Mouse (Mus musculus) G1E (cell line): Measurements from ENCODE around the gene Pcsk4.

Source experiments
- CTCF ChIP-seq: IDR thresholded peaks from 2 replicates; pipeline ENCODE4 v1.5.1; 2012; ENCODE audit warnings: low read depth, low read length, inconsistent platforms, mixed read lengths
- GATA1 ChIP-seq: IDR thresholded peaks from 2 replicates; pipeline ENCODE4 v1.6.1; 2012; ENCODE audit warnings: borderline replicate concordance, low read length, inconsistent platforms, mixed read lengths
- GATA2 ChIP-seq: IDR thresholded peaks from 2 replicates; pipeline ENCODE4 v1.6.1; 2012; ENCODE audit warnings: low read depth, low read length, inconsistent platforms, borderline replicate concordance
- POLR2AphosphoS5 ChIP-seq: IDR thresholded peaks from 2 replicates; pipeline ENCODE4 v1.6.1; 2012; ENCODE audit warnings: low read depth, low read length, inconsistent platforms; ENCODE audit not compliant: insufficient replicate concordance
- TAL1 ChIP-seq: conservative IDR thresholded peaks from 2 replicates; pipeline ENCODE4 v1.6.1; 2012; ENCODE audit warnings: low read depth, low read length, inconsistent platforms, mixed read lengths

DNA sequence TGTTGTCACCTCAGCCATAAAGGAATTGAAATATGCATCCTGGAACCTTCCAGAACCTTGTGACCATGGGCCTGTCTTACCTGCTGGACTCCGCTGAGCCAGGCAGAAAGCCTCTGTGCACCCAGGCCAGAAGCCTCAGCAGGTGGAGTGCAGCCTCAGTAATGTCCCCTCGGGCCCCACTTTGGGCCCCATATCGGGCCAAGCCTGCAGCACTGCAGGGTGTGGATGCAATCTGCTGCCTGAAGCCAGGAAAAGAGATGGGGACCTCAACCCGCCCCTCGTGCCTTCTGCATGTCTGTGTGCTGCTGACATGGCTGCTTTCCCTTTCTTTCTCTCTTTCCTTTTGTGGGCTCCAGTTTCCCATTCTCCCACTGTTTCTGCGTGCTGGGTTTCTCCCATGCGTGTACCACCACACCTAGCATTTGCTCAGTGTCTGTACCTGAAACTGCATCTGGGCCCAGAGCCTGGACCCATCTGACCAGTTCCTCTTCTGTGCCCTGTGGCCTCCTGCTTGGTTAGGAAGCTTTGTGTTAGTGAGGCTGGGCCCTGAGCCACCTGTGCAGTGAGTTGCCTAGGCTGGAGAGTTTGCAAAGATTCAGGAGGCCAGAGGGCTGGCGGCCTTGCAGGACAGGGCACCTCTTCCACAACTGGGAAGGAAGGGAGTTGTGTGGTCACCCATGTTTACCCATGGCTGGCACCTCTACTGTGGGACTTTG is 57.3 kb downstream of the Pcsk4 start:
- TF ChIP-seq CTCF (no peak), POLR2AphosphoS5 (no peak), GATA1 (no peak), GATA2 (no peak), TAL1 (no peak)
